Mouse (Mus musculus) C2C12 (cell line): Measurements from ENCODE around the gene Papss1. TPM values are rescaled to one million over a fixed set of nuclear protein-coding genes. Genes with fewer than 3 reads are reported as not detected.

Experiments
- H3K27me3 ChIP-seq: one replicate; pipeline ENCODE4 v1.6.1; 2011; ENCODE audit not compliant: control insufficient read depth, insufficient read depth, insufficient read length
- H3K36me3 ChIP-seq: one replicate; pipeline ENCODE4 v1.6.1; 2011; ENCODE audit not compliant: control insufficient read depth, insufficient read depth
- H3K4me3 ChIP-seq: one replicate; pipeline ENCODE4 v1.5.1; 2011; ENCODE audit warnings: mild to moderate bottlenecking, control low read depth; ENCODE audit not compliant: poor library complexity, insufficient read depth, severe bottlenecking
- H3K79me2 ChIP-seq: one replicate; pipeline ENCODE4 v1.6.1; 2011; ENCODE audit not compliant: control insufficient read depth, insufficient read depth
- H3K79me3 ChIP-seq: one replicate; pipeline ENCODE4 v1.6.1; 2011; ENCODE audit warnings: low read depth, control low read depth
- H3ac ChIP-seq: one replicate; pipeline ENCODE3; 2011; ENCODE audit warnings: low read depth; ENCODE audit not compliant: control insufficient read depth, insufficient read length
- CEBPB ChIP-seq: IDR thresholded peaks from one replicate; pipeline ENCODE4 v1.6.1; 2011; ENCODE audit warnings: low read depth, mild to moderate bottlenecking, control low read depth, moderate library complexity
- CTCF ChIP-seq: IDR thresholded peaks from one replicate; pipeline ENCODE4 v1.5.1; 2011; ENCODE audit not compliant: control insufficient read depth, insufficient read depth, insufficient read length
- FOSL1 ChIP-seq: IDR thresholded peaks from one replicate; pipeline ENCODE4 v1.8.0; 2011; ENCODE audit warnings: mild to moderate bottlenecking, low read length; ENCODE audit not compliant: poor library complexity, insufficient read depth, severe bottlenecking
- MAX ChIP-seq: IDR thresholded peaks from one replicate; pipeline ENCODE4 v1.6.1; 2011; ENCODE audit warnings: mild to moderate bottlenecking, control low read depth
- MYOD1 ChIP-seq: IDR thresholded peaks from one replicate; pipeline ENCODE4 v1.6.1; 2011; ENCODE audit warnings: low read depth; ENCODE audit not compliant: control insufficient read depth, insufficient read length
- MYOG ChIP-seq: IDR thresholded peaks from one replicate; pipeline ENCODE4 v1.6.1; 2011; ENCODE audit not compliant: control insufficient read depth, insufficient read length; ENCODE audit errors: extremely low read depth
- USF1 ChIP-seq: IDR thresholded peaks from one replicate; pipeline ENCODE4 v1.6.1; 2011; ENCODE audit warnings: low read depth, mild to moderate bottlenecking, control low read depth, moderate library complexity
- polyA plus RNA-seq: library from polyadenylated mRNA; unstranded; fragments of >200 nt; fragmentation: generic; extraction: Trizol; gene quantifications from one replicate; pipeline ENCODE4 v1.2.1, GENCODE M21; 2012; ENCODE audit warnings: missing spikeins

Papss1 gene
- polyA plus RNA-seq, 1 experiment, result 63.4 TPM

- Histone ChIP-seq H3K4me3 (no peak overlapping the region), H3K79me3 (no peaks in the 10 kb centered on the region), H3K27me3 (no peaks in the 10 kb centered on the region), H3K79me2 (no peaks in the 10 kb centered on the region), H3ac (no peak overlapping the region), H3K36me3 (peaks cover 15% of the 10 kb centered on the region)
- TF ChIP-seq MAX, result no peak
- no peak for TF ChIP-seq CTCF
- no peak for TF ChIP-seq USF1
- no peak for TF ChIP-seq CEBPB
- no peak for TF ChIP-seq FOSL1
- TF ChIP-seq MYOG, result no peak
- TF ChIP-seq MYOD1, result no peak
Observed at GRCm38 (mm10) chr3:131638216-131638615, 73.6 kb downstream of the Papss1 start.

GRCm38 (mm10) chr3:131642681-131643292, 78.2 kb downstream of the Papss1 start:
- Histone ChIP-seq H3K79me2 (no peaks in the 10 kb centered on the region), H3K79me3 (no peaks in the 10 kb centered on the region), H3K27me3 (no peaks in the 10 kb centered on the region), H3ac (no peak overlapping the region), H3K36me3 (peaks cover 10% of the 10 kb centered on the region), H3K4me3 (no peak overlapping the region)
- TF ChIP-seq CTCF (no peak), MYOD1 (no peak), MYOG (no peak), FOSL1 (no peak), MAX (no peak), USF1 (no peak), CEBPB (no peak)

GRCm38 (mm10) chr3:131645203-131645602, 80.6 kb downstream of the Papss1 start:
- no peak overlapping the region for H3ac ChIP-seq
- no peaks in the 10 kb centered on the region for H3K79me2 ChIP-seq
- H3K4me3 ChIP-seq, result no peak overlapping the region
- peaks cover 2% of the 10 kb centered on the region for H3K36me3 ChIP-seq
- TF ChIP-seq CTCF, result no peak
- no peak for TF ChIP-seq USF1
- no peak for TF ChIP-seq FOSL1
- TF ChIP-seq CEBPB, result no peak
- no peak for TF ChIP-seq MYOD1
- no peak for TF ChIP-seq MAX
- no peak for TF ChIP-seq MYOG
- H3K27me3 ChIP-seq, result no peaks in the 10 kb centered on the region
- no peaks in the 10 kb centered on the region for H3K79me3 ChIP-seq

GRCm38 (mm10) chr3:131654366-131654765, 89.8 kb downstream of the Papss1 start:
- Histone ChIP-seq H3K27me3 (no peaks in the 10 kb centered on the region), H3K36me3 (no peaks in the 10 kb centered on the region), H3K79me2 (no peaks in the 10 kb centered on the region), H3K4me3 (no peak overlapping the region), H3ac (no peak overlapping the region), H3K79me3 (no peaks in the 10 kb centered on the region)
- TF ChIP-seq CEBPB (no peak), FOSL1 (no peak), USF1 (no peak), MYOD1 (no peak), CTCF (no peak)

GRCm38 (mm10) chr3:131656032-131656431, 91.5 kb downstream of the Papss1 start:
- H3K79me3 ChIP-seq, result no peaks in the 10 kb centered on the region
- H3K4me3 ChIP-seq, result no peak overlapping the region
- H3K36me3 ChIP-seq, result no peaks in the 10 kb centered on the region
- TF ChIP-seq CTCF, result no peak
- TF ChIP-seq FOSL1, result no peak
- no peak for TF ChIP-seq CEBPB
- TF ChIP-seq MAX, result no peak
- TF ChIP-seq MYOD1, result no peak
- no peak for TF ChIP-seq MYOG
- no peak for TF ChIP-seq USF1
- no peaks in the 10 kb centered on the region for H3K27me3 ChIP-seq
- H3ac ChIP-seq, result no peak overlapping the region
- H3K79me2 ChIP-seq, result no peaks in the 10 kb centered on the region

GRCm38 (mm10) chr3:131660126-131660525, 95.6 kb downstream of the Papss1 start:
- TF ChIP-seq CTCF (no peak), CEBPB (no peak), MAX (no peak), FOSL1 (peak; percentile 33), MYOG (no peak)
- H3K79me2 ChIP-seq, result no peaks in the 10 kb centered on the region
- H3ac ChIP-seq, result no peak overlapping the region
- no peaks in the 10 kb centered on the region for H3K79me3 ChIP-seq
- no peaks in the 10 kb centered on the region for H3K27me3 ChIP-seq
- no peak overlapping the region for H3K4me3 ChIP-seq
- H3K36me3 ChIP-seq, result no peaks in the 10 kb centered on the region
